Mouse (Mus musculus) regulatory T cell (primary cell): ENCODE data around the gene Grik2.
"Not testable (repeated sequence)": the region's sequence is repeated elsewhere in the genome, so short reads cannot be mapped to it uniquely, and the experiment has no call there.

Experiments used
- in situ Hi-C: fragments of 300-600 bp; cut with MboI, MseI; formaldehyde crosslinking; loops from one replicate; pipeline ENCODE4 v1.15.1; 2025; ENCODE audit warnings: high pct_unique_total_duplicates

Grik2 gene

DNA sequence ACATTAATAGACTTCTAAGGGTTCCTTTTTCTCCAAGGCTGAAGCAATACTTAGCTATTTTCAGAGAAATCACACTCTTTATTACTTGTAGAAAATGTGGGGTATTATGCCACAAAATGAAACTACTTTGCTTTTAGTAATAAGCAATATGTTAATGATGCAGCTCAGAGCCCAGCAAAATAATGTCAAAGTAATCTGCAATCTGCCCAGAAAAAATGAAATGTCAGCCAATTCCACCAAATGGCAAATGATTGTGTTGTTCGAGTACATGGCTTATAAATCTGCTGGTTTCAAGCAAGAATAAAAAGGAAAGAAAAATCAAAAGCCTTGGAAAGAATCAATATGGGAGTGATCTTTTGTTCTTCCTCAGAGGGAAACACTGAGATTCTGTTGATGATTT lies 136.2 kb downstream of the Grik2 start:
- in situ Hi-C loops = no loop called here

DNA sequence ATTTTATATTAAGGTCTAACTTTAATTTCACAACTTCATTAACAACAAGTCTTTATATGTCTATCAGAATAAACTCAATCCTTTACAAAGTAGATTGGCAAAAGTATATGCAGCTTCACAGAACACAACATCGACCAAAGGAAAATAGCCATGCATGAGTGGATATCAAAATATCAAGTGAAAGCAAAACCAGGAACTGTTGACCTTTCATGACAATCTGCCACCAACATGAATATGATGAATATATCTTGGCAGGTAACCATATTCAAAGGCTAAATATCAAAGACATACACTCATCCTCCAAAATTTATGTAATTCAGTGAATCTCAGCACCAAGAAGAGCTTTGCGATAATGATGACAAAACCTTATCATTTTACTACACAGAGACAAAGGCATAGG lies 141.4 kb downstream of the Grik2 start:
- in situ Hi-C loops = no loop called here

DNA sequence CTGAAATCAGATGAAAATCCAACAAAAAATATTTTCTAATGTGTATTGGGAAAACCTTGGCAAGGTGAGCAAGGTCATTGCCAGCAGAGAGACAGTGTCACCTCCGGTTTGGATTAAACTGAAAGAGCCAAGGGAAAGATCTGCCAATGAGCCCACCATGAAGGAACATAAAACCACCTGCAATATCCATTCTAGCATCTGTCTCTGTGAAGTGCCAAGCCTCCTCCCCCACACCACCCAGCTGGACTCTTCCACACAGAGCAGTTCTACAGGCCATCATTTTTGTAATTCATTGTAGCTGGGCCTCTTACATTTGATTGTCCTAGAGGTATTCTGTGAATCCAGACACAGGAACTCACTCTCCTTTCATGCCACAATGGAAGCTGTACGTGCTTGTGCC lies 148.7 kb downstream of the Grik2 start:
- in situ Hi-C loops = no loop called here

DNA sequence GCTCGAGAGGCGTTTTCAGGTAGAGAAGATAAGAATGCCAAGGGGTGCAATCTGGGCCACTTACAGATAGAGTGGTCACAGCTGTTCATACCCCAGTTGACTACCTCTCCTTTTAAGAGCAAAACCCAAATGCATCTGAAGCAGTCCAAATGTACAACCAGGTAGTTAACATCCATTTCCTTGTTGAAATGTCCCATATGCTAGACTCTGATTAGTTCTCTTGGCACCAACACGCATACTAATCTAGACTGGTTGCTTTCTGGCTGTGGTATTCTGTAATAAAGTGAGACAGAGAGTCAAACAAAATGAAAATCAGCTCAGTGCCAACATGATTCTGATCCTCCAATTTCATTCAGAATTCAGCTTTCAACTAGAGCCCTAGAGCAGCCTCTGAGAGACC lies 164.6 kb downstream of the Grik2 start:
- in situ Hi-C loops = no loop called here

DNA sequence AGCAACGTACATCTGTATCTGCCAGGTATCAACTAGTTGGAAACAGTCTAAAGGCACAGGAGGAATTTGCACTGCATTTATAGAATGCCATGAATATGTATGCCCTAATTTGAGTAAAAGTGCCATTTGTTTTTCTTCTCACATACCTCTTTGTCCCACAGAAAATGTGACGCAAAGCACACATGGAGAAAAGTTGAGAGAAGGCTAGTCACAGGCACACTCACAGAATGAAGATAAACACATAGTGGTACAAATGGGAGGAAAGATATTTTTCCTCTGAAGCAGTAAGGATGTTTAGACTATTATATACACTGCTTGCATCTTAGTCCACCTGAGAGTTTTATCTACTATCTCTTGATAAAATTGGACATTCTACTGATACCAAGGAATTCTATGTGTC lies 190.9 kb downstream of the Grik2 start:
- in situ Hi-C loops = loop anchor here (10.0 kb wide), 1 partner anchor 693 kb away; no protein-coding TSS in a partner anchor

DNA sequence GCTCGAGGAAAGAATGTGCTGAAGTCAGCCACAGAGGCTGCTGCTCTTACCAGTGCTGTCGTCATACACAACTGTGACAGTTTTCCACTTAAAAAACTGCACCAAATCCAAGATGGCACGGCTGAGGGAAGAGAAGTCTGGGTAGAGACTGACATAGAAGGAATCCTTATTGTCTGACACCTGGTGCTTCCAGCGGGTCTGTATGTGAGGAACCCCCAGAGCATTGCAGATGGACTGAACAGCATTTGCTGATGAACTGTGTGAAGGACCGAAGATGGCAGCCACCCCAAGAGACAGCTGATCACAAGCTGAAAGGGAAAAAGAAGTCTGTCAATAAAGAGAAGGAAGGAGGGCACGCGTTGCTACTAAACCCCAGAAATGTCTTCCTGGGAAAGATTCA lies 215.1 kb downstream of the Grik2 start:
- in situ Hi-C loops = no loop called here

DNA sequence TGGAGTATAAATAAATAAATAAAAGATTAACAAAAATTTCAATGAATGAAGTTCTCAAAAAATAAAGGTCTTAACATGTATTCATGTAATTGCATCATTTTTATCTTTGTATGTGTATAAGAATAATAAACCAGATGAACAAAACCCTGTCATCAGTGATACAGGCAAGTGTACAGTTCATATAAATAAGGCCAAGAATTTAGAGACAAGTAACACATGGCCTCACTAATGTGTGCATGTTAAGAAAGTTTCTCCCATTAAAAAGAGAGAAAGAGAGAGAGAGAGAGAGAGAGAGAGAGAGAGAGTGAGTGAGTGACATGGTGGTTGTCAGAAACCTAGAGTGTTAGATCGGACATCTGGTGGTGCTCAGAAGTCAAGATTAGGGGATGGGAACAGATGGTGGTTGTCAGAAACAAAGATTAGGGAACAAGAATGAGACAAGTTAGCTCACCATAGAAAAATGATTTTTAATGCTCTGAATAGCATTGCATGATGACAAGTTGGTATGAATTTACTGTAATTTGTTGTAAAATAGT lies 228.6 kb downstream of the Grik2 start:
- in situ Hi-C loops = loop anchor here (10.0 kb wide), 1 partner anchor 455 kb away; no protein-coding TSS in a partner anchor

DNA sequence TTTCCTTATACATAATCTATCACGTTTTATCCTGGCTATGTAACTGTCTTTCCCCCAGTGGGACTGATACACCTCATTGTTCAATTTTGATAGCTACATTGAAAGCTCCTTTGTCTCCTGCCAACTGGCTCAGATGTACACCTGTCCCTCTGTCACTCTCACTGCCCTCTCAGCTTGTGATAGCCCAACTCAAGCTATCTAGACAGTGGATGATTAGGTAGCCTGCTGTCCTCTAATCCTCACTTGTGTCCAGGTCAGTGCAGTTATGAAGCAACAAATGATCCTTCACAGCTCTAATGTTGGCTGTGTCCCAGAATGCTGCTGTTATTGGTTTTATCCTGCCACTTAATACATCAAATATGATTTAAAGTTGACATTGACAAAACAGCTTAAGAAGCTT lies 246.3 kb downstream of the Grik2 start:
- in situ Hi-C loops = no loop called here

DNA sequence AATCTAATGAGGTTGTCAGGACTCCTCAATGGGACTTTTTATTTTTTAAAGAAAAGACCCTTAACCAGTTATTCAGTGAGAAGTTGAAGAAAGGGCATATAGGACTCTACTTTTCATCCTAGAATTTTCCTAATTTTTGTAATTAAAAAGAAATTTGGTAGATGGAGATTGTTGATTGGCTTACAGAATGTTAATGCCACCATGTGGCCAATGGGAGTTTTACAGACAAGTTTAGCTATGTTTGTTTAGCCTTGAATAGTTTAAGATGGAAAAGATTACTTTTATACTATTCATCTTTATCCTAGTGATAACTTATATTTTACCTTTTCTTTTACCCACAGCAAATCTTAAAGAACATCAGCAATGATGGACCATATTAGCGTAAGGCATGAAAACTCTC lies 268.8 kb downstream of the Grik2 start:
- in situ Hi-C loops = no loop called here

DNA sequence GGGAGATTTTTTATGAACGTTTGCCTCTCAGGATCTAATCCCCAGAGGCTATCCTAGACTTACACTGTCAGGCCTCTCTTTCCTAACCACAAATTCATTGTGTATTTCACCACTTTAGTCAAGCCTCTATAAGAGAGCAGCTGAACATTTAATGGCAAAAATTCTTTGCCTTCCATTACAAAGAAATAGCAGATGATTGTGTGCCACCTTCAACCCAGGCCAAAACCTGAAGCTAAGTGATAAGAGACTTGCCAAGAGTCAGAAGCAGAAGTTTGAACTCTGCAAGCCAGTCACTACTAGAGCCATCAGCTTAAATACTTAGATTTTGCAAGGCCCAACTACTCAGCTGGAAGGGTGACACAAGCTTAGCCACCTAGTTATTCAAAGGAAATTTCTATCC lies 287.9 kb downstream of the Grik2 start:
- in situ Hi-C loops = no loop called here

DNA sequence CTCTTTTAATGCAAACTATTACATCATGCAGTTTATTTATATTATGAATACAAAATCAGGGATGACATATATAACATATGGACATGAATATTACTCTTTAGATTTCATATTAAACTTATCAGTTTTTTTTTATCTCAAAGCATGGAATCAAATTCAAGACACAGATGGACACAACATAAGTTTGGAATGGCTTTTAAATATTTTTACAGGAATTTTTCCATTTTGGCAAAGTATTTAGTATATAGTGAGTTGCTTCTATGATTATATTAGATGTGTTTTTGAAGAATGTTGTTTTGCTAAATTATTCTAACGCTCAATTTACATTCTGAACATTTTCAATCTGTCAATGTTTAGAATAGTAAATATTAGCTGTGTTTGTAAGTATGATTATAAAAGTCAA lies 291.3 kb downstream of the Grik2 start:
- in situ Hi-C loops = no loop called here

DNA sequence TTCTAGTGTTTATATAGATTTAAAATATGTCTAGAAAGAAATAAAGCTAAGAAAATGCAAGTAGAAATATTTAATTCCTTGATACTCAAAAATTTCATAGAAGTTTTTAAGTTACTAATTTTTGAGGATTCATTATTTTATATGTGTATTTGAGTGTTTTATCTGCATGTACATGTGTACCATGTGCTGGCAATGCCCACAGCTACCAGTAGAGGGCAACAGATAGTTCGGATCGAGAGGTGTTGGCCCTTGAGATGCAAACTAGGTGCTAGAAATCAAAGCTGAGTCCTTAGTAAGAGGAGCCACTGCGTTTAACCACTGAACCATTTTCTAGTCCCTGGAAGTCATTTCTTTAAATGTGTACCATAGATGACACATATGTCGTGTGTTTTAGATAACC lies 307.1 kb downstream of the Grik2 start:
- in situ Hi-C loops = loop anchor here (10.0 kb wide), 1 partner anchor 1957 kb away; no protein-coding TSS in a partner anchor

DNA sequence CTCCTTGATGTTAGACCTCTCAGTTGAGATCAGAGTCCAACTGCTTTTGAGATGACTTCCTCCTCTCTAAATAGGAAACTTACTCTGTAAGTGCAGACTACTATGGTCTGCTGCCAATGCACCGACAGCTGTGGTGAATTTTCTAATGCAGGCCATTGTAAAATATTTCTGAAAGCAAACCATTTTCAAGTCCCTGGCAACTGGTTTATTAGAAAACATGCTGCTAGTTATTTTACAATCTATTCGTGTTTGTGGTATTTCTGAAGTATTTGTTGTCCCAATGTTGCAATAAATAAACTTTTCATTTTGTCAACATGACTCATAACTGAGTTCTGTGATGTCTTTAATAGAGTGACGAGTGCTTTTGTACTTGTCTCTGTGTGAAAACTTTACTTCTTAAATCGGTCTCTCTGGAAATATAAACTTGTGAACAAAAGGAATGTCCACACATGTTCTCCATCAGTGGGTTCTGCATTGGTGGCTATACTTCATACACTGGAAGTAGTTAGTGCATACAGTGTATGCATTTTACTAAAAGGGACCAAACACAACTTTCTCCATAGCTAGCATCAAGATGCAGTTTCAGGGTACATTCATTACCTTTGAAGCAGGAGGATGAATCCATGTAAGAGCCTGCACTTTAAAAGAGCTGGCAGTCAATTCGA lies 308.3 kb downstream of the Grik2 start:
- in situ Hi-C loops = loop anchor here (10.0 kb wide), 1 partner anchor 1955 kb away; no protein-coding TSS in a partner anchor

DNA sequence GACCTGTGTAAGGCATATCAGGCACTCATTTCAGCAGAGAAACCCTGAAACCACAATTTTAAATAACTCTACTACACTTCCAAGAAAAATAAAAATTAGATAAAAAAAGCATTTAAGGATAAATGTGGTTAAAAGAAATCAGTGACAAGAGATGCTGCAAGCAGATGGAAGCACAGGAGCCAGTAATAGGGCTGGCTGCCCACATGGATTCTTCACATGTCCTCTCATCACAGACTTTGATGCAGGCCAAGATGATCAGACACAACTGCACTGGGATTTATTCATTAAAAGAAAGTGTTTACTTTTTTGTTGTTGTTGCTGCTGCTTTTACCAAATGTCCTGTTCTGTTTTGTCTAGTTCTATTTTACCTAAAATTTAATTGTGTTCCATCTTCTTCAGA lies 315.0 kb downstream of the Grik2 start:
- in situ Hi-C loops = no loop called here

DNA sequence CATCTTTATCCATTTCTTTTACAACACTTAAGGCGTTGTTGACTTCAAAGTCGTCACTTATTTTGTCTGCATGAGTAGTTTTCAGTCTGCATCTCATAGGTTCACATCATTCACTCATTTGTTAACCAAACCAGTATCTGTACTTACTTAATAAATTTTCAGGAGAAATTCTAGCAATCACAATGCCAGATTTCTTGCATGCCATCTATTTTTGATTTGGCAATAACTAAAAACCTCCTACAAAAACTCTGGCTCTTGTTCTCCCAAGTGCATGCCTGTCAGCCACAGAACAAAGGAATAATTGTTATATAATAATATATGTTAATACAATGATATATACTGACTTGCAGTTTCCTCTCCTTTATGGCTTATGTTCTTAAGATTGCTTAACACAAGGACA lies 331.8 kb downstream of the Grik2 start:
- in situ Hi-C loops = no loop called here

DNA sequence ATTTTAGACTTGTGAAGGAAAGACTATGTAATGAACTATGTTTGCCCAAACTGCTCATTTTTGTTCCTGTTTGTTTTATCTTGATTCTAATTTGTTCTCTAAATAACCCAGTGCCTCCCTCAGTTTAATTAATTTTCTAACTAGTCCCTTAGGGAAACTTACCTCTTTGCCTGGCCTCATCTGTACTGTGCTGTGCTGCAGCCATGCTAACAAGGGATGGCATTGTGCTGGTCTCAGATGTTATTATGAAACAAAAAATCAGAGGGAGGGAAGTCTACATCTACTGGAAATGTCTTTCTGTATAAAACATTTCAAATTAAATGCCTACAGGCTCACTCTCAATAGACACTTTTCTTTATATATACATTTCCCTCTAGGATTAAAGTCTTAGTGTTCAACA lies 335.0 kb downstream of the Grik2 start:
- in situ Hi-C loops = no loop called here

DNA sequence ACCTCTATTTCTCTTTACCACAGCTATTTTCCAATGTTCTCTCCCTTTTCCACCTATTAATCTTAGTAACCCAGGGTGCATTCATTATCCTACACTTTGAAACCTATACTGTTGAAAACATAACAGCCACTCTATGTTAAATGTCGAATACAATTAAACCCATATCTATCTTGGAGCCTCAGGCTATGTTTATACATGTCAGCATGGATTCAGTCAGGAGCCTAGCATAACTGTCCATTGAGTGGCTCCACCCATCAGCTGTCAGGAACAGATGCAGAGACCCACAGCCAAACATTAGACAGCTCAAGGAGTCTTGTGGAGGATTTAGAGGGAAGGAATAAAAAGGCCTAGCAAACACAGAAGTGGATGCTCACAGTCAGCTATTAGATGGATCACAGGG lies 347.2 kb downstream of the Grik2 start:
- in situ Hi-C loops = no loop called here

DNA sequence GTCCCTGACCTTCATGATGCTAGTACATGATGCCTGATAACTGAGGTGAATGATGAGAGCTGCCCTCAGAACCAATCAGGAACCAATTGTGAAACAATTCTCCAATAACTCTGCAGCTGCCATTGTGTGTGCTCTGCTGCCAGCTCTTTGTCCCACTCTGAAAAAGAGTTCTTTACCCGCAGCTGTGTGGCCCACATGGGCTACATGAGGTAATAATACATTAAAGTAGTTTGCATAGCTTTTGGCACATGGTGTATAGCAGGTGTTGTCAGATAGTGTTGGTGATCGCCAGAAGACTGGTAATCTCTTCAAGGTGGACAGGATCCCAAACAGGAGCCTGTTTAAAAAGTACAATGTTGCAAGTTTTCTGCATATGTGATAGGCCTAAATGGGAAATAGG lies 351.5 kb downstream of the Grik2 start:
- in situ Hi-C loops = no loop called here

DNA sequence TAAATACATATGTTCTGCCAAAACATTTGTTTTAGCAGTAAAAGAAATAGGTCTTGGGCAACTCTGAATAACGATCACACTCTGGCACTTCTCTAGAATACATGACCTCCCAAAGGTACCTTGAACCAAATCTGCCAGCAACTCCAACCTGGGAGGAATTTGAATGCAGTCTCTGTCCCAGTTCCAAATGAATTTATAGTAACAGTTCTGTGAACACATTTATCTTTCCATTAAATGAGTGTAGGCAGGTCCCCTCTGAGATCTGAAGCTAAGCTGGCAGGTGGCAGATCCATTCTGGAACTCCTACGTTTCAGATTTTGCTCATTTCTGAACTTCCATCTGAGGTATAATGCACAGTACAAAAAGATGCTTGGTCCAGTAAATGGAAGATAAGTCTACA lies 352.3 kb downstream of the Grik2 start:
- in situ Hi-C loops = no loop called here

DNA sequence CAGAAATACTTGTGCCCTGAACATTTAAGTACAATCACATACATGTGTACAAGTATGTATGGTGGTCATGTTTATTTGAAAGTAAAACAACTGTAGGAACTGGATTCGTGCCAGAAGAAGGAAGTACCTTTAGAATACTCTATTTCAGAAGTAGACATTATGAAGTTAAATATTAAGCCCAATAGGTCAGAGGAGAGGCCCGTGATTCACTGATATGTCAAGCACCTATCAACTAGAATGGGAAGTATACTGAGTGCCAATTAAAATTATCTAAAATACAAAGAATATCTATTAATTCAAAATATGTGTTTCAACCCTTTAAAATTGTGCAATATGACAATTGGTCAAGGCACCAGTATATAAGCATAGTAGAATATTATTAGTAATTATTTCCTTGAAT lies 355.7 kb downstream of the Grik2 start:
- in situ Hi-C loops = no loop called here

DNA sequence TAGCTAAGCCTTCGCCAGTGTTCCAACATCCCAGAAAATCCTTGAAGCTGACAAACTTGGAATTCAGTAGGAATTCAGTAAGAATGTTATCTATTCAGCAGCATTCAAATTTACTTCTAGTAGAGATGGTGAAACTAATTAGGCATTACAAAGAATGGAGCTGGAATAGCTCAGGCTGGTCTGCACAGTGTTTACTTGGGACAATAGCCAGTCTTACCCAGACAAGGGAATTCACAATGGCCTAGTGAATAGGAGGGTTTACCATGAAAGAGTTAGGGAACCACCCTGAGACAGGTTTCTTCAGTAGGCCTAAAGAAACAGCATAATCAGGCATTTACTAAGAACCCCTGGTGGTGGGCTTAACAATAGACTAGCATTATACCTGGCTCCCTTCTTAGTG lies 371.4 kb downstream of the Grik2 start:
- in situ Hi-C loops = not testable (repeated sequence)

DNA sequence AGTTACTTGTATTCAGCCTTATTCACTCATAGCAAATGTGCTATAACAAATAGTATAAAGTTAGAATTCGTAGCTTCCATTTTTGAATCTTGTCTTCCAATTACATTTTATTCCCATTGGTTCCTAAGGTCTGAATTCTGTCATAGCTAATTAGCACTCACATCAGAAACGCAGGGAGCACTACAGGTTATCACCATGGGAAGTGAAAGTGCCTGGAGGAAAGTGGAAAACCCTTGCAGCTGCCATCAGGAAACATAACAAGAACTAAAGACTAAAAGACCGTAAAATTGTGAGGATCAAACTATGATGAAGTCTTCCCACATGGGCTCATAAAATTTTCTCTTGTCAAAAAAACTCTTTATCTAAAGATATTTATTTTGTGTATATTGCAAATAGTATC lies 405.6 kb downstream of the Grik2 start:
- in situ Hi-C loops = no loop called here

DNA sequence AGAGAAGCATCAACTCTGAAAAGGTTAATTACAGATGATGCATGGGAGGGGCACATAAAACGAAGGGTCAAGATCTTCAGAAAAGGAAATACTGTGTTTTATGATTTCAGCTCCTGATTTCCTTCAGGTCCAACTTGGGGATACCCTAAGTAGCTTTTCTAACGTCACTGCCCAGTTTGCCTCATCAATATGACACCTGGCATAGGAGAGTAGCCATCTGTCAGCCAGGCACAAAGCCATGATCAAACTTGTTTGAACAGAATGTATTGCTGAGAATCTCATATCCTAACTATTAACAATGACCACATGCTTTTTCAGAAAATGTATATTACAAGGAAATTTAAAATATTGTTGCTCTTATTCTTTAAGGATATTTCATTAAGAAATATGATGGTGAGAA lies 406.7 kb downstream of the Grik2 start:
- in situ Hi-C loops = no loop called here

DNA sequence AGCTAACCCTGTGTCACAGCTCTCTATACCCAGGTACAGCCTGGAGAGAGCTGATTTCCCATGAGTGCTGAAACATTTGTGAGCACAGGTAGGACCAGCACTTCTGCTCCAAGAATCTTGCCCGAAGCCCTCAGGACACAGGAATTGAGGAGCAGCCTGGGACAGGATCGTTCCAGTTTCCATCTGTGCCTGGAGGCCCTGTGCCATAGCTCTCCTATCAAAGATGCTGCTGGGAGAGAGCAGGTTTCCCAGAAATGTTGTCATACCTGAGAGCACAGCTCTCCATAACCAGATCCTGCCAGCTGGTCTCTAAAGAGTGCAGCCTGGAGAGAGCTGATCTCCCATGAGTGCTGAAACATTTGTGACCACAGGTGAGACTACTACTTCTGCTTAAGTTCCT lies 420.0 kb downstream of the Grik2 start:
- in situ Hi-C loops = no loop called here
